ENCODE assay signal across 18 mouse cellular contexts in the genomic region with DNA sequence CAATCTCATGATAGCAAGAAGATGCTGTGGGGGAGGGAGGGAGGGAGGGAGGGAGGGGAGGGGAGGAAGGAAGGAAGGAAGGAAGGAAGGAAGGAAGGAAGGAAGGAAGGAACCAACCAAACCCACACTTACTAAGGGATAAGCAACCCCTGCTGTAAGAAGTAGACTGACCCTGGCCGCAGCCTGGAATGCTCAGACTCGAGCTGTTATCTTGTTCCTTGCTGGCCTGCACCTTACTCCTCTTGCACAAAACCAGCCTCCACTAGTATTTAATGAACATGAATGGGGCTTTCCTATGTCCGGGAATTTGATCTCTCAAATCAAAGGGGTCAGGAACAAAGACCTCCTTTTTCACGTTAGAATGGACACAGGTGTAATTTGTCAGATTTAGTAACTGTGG.
DNase-seq lines count a peak whose midpoint lies in the region; ATAC-seq lines count a peak whose summit lies in the region.
"Had no signal": no experiment of that assay in that cellular context is flagged by ENCODE, and none has a peak within 500 bp of the region (broad histone marks: within the 10 kb centered on the region; RNA-seq: fewer than 3 reads in every experiment).

No protein-coding gene starts in this region.

- 21% methylated on average over 4 of the region's 4 CpGs for WGBS in forebrain, embryonic 15.5 days
- 35% methylated on average over 4 of the region's 4 CpGs for WGBS in forebrain, embryonic 11.5 days
- WGBS in kidney, embryonic 14.5 days = 17% methylated on average over 4 of the region's 4 CpGs
- WGBS in midbrain, embryonic 15.5 days = 57% methylated on average over 4 of the region's 4 CpGs
- 55% methylated on average over 4 of the region's 4 CpGs for WGBS in midbrain, embryonic 13.5 days

- H3K27ac ChIP-seq in forebrain, embryonic 15.5 days (replicated peaks) = peak overlapping the region; percentile 61
- H3K27ac ChIP-seq in forebrain, embryonic 11.5 days (ENCODE audit: low read depth, low read length) = no peak overlapping the region
- peak overlapping the region; percentile 90; the same call in 1 of the 2 replicates for H3K27ac ChIP-seq in kidney, embryonic 14.5 days (ENCODE audit: low read depth, low read length)
- no peak overlapping the region for H3K27ac ChIP-seq in midbrain, embryonic 15.5 days
- H3K27ac ChIP-seq in midbrain, embryonic 13.5 days = no peak overlapping the region
- H3K27ac ChIP-seq: gastrocnemius, adult 2 months; hindbrain, postnatal 0 days; liver, embryonic 13.5 days had no signal

- peaks cover 34% of the 10 kb centered on the region for H3K4me1 ChIP-seq in forebrain, embryonic 15.5 days
- no peaks in the 10 kb centered on the region; the same call in 1 of the 2 replicates for H3K4me1 ChIP-seq in forebrain, embryonic 11.5 days (replicated peaks; ENCODE audit: control insufficient read depth, insufficient read depth, low read length)
- H3K4me1 ChIP-seq in kidney, embryonic 14.5 days (ENCODE audit: control insufficient read depth, insufficient read depth, low read length) = peaks cover 32% of the 10 kb centered on the region
- peaks cover 10% of the 10 kb centered on the region; the same call in 1 of the 2 replicates for H3K4me1 ChIP-seq in midbrain, embryonic 15.5 days
- H3K4me1 ChIP-seq in midbrain, embryonic 13.5 days (replicated peaks) = peaks cover 28% of the 10 kb centered on the region

- no peak overlapping the region for H3K9ac ChIP-seq in forebrain, embryonic 15.5 days (replicated peaks)
- H3K9ac ChIP-seq in forebrain, embryonic 11.5 days (ENCODE audit: low read length) = no peak overlapping the region
- no peak overlapping the region for H3K9ac ChIP-seq in kidney, embryonic 14.5 days (ENCODE audit: low read depth, low read length)
- no peak overlapping the region for H3K9ac ChIP-seq in midbrain, embryonic 15.5 days
- no peak overlapping the region for H3K9ac ChIP-seq in midbrain, embryonic 13.5 days (replicated peaks)
- H3K9ac ChIP-seq: liver, embryonic 13.5 days had no signal

- no peak for ATAC-seq in forebrain, embryonic 15.5 days (replicated peaks)
- no peak for ATAC-seq in forebrain, embryonic 11.5 days (replicated peaks; ENCODE audit: low FRiP score)
- peak; percentile 34; the same call in 1 of the 2 replicates for ATAC-seq in kidney, embryonic 14.5 days (ENCODE audit: low FRiP score, low TSS enrichment)
- 0 out of 2 replicates have a peak, but pooled peaks have one; percentile 7 for ATAC-seq in midbrain, embryonic 15.5 days (replicated peaks)
- no peak for ATAC-seq in midbrain, embryonic 13.5 days
- ATAC-seq: activated CD4-positive, CD25-positive, alpha-beta regulatory T cell, adult 4 months; hindbrain, postnatal 0 days had no signal

- no peak overlapping the region for H3K4me3 ChIP-seq in forebrain, embryonic 15.5 days
- H3K4me3 ChIP-seq in forebrain, embryonic 11.5 days (ENCODE audit: low read depth, low read length) = no peak overlapping the region
- H3K4me3 ChIP-seq in kidney, embryonic 14.5 days (ENCODE audit: low read length) = no peak overlapping the region
- H3K4me3 ChIP-seq in midbrain, embryonic 15.5 days = no peak overlapping the region
- H3K4me3 ChIP-seq in midbrain, embryonic 13.5 days (replicated peaks) = no peak overlapping the region
- H3K4me3 ChIP-seq: gastrocnemius, adult 2 months; liver, embryonic 13.5 days had no signal

- no peak for DNase-seq in forebrain, embryonic 11.5 days (ENCODE audit: low spot score)
- DNase-seq in kidney, adult 18-20 months = no peak
- no peak for DNase-seq in right cerebral cortex, postnatal 10 days (ENCODE audit: low spot score in 2 of 2)
- no peak for DNase-seq in gastrocnemius, postnatal 25 days
- DNase-seq: cerebellum, postnatal 10 days; embryo, embryonic 11 days; kidney, adult 8-10 months; liver, embryonic 13.5 days; lung, postnatal 10 days; right cerebral cortex, postnatal 14 days; thymus, postnatal 25 days had no signal

- H3K27me3 ChIP-seq in forebrain, embryonic 15.5 days = no peaks in the 10 kb centered on the region
- H3K27me3 ChIP-seq in forebrain, embryonic 11.5 days (ENCODE audit: control insufficient read depth, insufficient read depth, low read length) = no peaks in the 10 kb centered on the region
- H3K27me3 ChIP-seq in kidney, embryonic 14.5 days (ENCODE audit: control insufficient read depth, insufficient read depth, low read length) = no peaks in the 10 kb centered on the region
- H3K27me3 ChIP-seq in midbrain, embryonic 15.5 days (replicated peaks) = no peaks in the 10 kb centered on the region
- no peaks in the 10 kb centered on the region for H3K27me3 ChIP-seq in midbrain, embryonic 13.5 days
- H3K27me3 ChIP-seq: liver, embryonic 13.5 days had no signal

- no peaks in the 10 kb centered on the region for H3K9me3 ChIP-seq in forebrain, embryonic 15.5 days
- no peaks in the 10 kb centered on the region for H3K9me3 ChIP-seq in forebrain, embryonic 11.5 days (ENCODE audit: control insufficient read depth, low read length)
- no peaks in the 10 kb centered on the region for H3K9me3 ChIP-seq in kidney, embryonic 14.5 days (ENCODE audit: control insufficient read depth, low read length)
- no peaks in the 10 kb centered on the region for H3K9me3 ChIP-seq in midbrain, embryonic 15.5 days
- H3K9me3 ChIP-seq in midbrain, embryonic 13.5 days = no peaks in the 10 kb centered on the region
- H3K9me3 ChIP-seq: liver, embryonic 13.5 days had no signal

- H3K4me2 ChIP-seq in forebrain, embryonic 15.5 days (replicated peaks) = no peak overlapping the region
- no peak overlapping the region for H3K4me2 ChIP-seq in forebrain, embryonic 11.5 days (ENCODE audit: low read depth, low read length, severe bottlenecking)
- H3K4me2 ChIP-seq in kidney, embryonic 14.5 days (replicated peaks; ENCODE audit: low read depth, low read length) = no peak overlapping the region
- H3K4me2 ChIP-seq in midbrain, embryonic 15.5 days = no peak overlapping the region
- no peak overlapping the region for H3K4me2 ChIP-seq in midbrain, embryonic 13.5 days (replicated peaks)
- H3K4me2 ChIP-seq: liver, embryonic 13.5 days had no signal

- H3K36me3 ChIP-seq in forebrain, embryonic 15.5 days = 0 out of 2 replicates have a peak, but pooled peaks cover 4% of the 10 kb centered on the region
- no peaks in the 10 kb centered on the region; the same call in 1 of the 2 replicates for H3K36me3 ChIP-seq in forebrain, embryonic 11.5 days (ENCODE audit: control insufficient read depth, insufficient read depth, low read length)
- H3K36me3 ChIP-seq in kidney, embryonic 14.5 days (ENCODE audit: control insufficient read depth, insufficient read depth, low read length) = no peaks in the 10 kb centered on the region
- no peaks in the 10 kb centered on the region for H3K36me3 ChIP-seq in midbrain, embryonic 15.5 days (replicated peaks)
- H3K36me3 ChIP-seq in midbrain, embryonic 13.5 days = peaks cover 6% of the 10 kb centered on the region
- H3K36me3 ChIP-seq: liver, embryonic 13.5 days had no signal

Comparison
In these comparisons a context has a peak if more than half of its experiments do, and no peak if none do; other contexts are left out.
1. ATAC-seq: peak in kidney, embryonic 14.5 days (single experiment) and midbrain, embryonic 15.5 days (single experiment); none in forebrain, embryonic 15.5 days (single experiment), forebrain, embryonic 11.5 days (single experiment) and midbrain, embryonic 13.5 days (single experiment).
2. H3K27ac ChIP-seq: peak in forebrain, embryonic 15.5 days (single experiment) and kidney, embryonic 14.5 days (single experiment); none in forebrain, embryonic 11.5 days (single experiment), midbrain, embryonic 15.5 days (single experiment) and midbrain, embryonic 13.5 days (single experiment).